Mouse (Mus musculus) thymus, postnatal 0 days (tissue): ENCODE data around the gene St3gal3. TPM values are rescaled to one million over a fixed set of nuclear protein-coding genes. Genes with fewer than 3 reads are reported as not detected.
A peak's percentile ranks its signal among the peaks of the same experiment; 100 is the strongest.

Experiments used
- DNase-seq: peaks from one replicate; pipeline ENCODE4 v3.0.0-alpha.2; 2015; ENCODE audit warnings: low spot score
- polyA plus RNA-seq: library from polyadenylated mRNA; unstranded; fragments of >200 nt; fragmentation: Nextera tagmentation; extraction: Ambion mirVana; gene quantifications from 2 replicates; pipeline ENCODE4 v1.2.1, GENCODE M21; 2015

Gene St3gal3
- polyA plus RNA-seq, 1 experiment from 2014 or later, result 4.7 TPM

DNA sequence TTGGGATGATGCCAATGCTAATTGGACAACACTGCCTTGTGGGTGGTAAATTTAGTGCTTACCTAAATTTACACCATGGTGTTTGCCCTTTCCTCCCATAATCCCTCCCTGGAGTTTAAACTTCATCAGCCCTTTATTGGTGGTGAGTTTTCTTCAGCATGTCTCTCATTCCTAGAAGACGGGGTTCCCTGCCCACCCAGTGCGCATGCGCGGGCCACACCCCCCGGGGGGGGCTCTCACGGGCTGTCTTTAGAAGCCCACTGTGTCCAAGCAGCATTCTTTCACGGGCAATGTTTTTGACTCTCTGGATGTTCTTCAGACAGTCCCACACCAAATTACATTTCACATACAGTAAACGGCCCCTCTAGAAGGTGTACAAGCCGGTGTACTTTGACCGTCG lies 44.3 kb downstream of the St3gal3 start:
- no peak for DNase-seq

DNA sequence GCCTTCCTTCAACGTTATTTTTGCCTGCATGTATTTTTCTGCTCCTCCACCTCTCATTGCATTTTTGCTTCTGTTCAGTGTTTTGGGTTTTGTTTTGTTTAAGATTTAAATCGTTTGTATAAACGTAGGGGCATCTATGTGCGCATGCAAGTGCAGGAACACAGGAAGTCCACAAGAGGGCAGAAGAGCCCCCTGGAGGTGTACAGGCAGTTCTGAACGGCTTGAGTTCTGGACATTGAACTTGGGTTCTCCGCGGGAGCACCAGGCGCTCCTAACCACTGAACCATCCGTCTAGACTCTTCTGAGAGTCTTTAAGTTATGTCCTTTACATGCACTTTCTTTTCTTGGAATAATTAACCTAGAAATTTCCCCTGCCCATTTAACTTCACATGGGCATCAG lies 44.8 kb downstream of the St3gal3 start:
- peak; percentile 33 for DNase-seq

DNA sequence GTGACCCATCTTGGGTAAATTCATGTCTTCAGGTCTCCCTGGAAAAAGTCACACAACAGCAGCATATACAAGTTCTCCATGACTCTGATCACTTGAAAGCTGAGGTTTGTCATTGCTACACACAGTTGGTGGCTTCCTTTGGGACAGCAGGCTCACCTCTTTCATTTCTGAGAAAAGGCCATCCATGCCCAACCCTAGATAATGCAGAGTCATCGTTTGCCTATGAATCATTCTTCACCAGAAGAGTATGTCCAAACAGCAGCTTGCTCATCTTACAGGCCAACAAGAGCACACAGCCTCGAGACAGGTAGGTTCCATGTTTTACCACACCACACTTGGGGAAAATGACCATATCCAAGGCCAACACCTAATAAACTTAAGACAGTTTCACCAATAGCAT lies 45.9 kb downstream of the St3gal3 start:
- no peak for DNase-seq

DNA sequence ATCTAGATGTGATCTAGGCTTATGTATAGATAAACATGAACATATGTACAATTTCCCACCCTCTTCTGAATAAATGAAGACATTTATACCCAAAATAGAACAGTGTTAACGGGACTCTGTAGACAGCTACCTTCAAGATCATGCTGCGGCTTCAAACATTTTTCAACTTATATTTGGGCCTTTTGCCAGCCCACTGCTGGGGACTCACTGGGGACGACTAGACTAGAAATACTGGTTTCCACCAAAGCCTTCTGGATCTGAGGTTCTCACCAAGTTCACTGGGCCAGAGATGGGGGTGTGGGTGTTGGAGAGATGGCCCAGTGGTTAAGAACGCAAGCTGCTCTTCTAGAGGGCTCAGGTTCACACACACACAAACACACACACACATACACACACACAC lies 49.7 kb downstream of the St3gal3 start:
- DNase-seq, result no peak

DNA sequence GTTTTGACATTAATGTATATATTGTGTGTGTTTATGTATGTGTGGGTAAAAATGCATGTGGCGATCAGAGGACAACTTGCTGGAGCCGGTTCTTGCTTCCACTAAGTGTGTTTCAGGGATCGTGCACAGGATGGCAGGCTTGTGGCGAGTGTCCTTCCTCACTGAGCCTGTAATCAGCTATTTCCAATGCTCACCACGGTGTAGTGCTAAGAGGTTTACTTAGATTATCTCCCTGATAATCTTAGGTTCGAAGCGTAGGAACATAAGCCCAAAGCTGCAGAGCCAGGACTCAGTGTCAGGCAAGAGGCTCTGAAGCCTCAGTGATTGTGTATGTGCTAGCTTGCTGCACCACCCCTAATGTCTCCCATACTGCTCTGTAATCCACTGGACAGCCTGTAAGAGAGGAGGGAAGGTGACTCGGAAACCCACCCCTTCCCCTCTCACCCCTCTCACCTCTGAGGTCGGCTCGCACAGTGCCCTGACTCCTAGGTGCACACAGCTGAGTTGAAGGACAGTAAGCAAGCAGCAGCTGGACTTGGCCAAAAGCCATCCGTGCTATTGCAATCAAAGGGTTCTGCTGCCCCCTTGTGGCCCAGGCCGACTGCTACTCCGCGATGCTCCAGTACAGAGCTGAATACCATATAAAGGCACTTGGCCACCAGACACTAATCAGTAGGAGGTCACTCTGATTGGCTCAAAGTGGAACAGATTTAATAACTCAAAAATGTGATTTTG lies 51.3 kb downstream of the St3gal3 start:
- DNase-seq, result peak; percentile 68

GRCm38 (mm10) chr4:118081608-118082331 lies 52.9 kb downstream of the St3gal3 start:
- no peak for DNase-seq

DNA sequence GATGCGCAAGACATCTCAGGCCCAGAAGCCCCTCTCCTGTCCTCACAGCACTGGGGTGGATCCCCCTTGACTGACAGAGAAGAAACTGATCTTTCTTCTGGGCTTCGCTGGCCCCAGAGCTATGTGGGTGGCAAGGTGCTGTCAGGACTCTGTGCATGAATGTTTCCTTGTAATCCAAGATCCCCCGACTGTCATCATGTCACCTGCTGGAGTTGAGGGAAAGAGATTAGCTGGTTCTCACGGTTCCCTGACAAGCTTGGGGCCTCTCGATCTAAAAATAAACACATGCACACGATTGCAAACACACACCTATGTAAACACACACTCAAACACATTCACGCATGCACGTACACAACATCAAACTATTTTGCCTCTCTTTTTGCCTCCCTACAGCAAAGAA lies 54.2 kb downstream of the St3gal3 start:
- no peak for DNase-seq

DNA sequence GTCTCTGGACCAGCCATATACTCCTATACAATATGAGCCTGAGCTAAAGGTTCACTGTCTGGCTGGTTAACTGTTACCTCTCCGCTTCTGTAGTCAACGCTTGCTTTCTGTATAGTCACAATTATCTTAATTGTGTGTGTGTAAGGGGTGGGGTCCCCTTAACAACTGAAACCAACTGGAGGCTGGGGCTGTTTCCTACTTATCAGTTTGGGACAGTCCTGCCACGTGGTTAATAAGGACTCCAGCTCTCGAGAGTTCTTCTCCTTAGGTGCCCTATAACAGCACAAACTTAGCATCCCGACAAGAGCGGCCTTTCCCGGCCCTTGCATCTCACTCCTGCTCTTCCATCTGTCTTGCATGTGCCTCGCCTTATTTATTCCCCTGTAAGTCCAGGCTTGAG lies 55.5 kb downstream of the St3gal3 start:
- no peak for DNase-seq

GRCm38 (mm10) chr4:118078576-118078975 lies 56.1 kb downstream of the St3gal3 start:
- no peak for DNase-seq

- DNase-seq, result no peak
Measured at GRCm38 (mm10) chr4:118077293-118077752, 57.4 kb downstream of the St3gal3 start.

DNA sequence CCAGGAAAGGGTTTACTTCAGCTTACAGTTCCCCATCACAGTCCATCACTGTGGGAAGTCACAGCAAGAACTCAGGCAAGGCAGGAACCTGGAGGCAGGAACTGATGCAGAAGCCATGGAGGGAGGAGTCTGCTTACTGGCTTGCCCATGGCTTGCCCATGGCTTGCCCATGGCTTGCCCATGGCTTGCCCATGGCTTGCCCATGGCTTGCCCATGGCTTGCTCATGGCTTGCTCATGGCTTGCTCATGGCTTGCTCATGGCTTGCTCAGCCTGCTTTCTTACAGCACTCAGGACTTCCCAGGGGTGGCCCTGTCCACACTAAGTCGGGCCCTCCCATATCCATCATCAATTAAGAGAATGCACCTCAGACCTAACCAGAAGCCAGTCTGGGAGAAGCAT lies 58.1 kb downstream of the St3gal3 start:
- no peak for DNase-seq

GRCm38 (mm10) chr4:118075343-118075742 lies 59.4 kb downstream of the St3gal3 start:
- DNase-seq, result no peak

DNA sequence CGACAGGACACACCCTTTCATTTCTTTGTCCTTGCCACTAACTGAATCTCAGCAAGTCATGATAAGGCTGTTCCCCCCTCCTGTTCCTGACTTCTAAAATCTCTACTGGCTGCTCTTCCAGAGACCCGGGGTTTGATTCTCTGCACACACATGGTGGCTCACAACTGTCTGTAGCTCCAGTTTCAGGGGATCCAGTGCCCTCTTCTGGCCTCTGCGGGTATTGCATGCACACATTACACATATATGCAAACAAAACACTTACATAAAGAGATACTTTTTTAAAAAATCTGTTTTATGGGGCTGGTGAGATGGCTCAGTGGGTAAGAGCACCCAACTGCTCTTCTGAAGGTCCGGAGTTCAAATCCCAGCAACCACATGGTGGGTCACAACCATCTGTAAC lies 60.5 kb downstream of the St3gal3 start:
- no peak for DNase-seq

- DNase-seq, result no peak
Measured at GRCm38 (mm10) chr4:118073128-118073527, 61.6 kb downstream of the St3gal3 start.

GRCm38 (mm10) chr4:118071891-118072290 lies 62.8 kb downstream of the St3gal3 start:
- no peak for DNase-seq

GRCm38 (mm10) chr4:118070255-118071234 lies 64.2 kb downstream of the St3gal3 start:
- DNase-seq, result no peak

DNA sequence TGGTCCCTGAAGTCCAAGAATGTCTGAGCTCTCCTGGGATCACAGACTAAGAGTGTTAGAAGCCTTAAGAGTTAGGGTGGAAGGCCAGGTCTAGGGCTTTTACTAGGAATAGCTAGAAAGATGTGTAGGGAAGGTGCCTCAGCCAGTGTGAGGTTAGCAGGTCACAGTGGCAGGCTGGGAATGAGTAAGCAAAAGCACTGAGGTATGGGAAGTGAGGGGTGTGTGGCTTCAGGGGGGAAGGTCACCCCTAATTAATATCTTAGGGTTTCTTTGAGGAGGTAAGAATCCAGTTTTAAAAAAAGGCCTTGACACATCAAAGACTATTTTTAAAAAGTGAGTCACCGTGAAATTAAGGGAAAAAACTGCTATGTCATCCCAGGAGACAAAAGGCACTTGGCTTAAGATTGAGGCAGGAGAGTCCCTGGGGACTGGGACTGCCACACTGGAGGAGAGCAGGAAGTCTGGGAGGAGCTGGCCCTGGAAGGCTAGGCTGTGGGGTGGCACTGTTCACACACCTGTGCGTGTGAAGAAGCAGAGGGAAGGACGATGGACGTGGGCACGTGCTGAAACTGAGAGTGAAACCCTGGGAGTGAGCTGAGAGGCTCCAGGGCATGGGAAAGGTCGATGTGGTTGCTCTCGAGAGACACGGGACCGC lies 72.8 kb downstream of the St3gal3 start:
- DNase-seq, result no peak

GRCm38 (mm10) chr4:118060915-118061530 lies 73.7 kb downstream of the St3gal3 start:
- DNase-seq, result no peak

GRCm38 (mm10) chr4:118059816-118060475 lies 74.8 kb downstream of the St3gal3 start:
- no peak for DNase-seq

DNA sequence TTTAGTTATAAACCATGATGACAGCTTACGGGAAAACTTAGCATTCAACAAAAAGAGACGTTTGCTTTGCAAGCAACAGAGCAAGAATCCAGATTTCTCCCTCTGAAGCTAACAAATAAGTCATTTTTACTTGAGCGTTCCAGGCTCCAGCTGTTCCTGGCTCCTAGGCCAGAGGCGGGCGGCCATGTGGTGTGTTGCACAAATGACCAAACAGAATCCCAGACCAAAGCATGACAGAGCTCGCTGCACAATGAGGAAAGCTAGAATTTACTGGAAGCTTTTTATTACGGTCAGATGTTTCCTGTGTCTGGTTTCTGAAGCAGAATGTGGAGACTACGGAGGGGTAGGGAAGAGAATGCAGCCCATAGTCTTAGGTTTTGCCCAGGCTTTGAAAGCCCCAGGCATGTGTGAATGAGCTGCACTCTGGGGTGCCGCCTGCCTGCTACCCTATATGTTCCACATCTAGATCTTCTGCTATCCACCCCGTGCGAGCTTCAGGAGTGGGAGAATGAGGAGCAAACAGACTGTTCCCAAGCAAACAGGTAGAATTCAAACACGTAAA lies 76.5 kb downstream of the St3gal3 start:
- DNase-seq, result no peak
